Mouse (Mus musculus) telencephalon, adult 2 months (tissue): ENCODE measurements around the gene Pex6.
A peak's percentile ranks its signal among the peaks of the same experiment; 100 is the strongest.

ENCODE experiments used
- DNase-seq: peaks from one replicate; pipeline ENCODE4 v3.0.0-alpha.2; 2011; ENCODE audit warnings: low read depth, low spot score

Gene Pex6

GRCm38 (mm10) chr17:46773278-46774130 lies 62.2 kb downstream of the Pex6 start:
- peak; percentile 34 for DNase-seq

GRCm38 (mm10) chr17:46774131-46774472 lies 62.8 kb downstream of the Pex6 start:
- DNase-seq = no peak

- DNase-seq = no peak
These were observed 63.8 kb downstream of the Pex6 start for GRCm38 (mm10) chr17:46775070-46775469.
